Mouse (Mus musculus) CH12.LX (cell line): ENCODE measurements at regions not wholly inside any gene's neighbourhood (a gene's known extent, or its start where the extent isn't known, plus 50 kb on each side); places are given as distances from the start of the nearest gene placed in this dataset.

Experiments
- DNase-seq: peaks from one replicate; pipeline ENCODE4 v3.0.0-alpha.2; 2013; ENCODE audit errors: extremely low read depth
- H3K27ac ChIP-seq: 2 replicates; pipeline ENCODE4 v1.5.1; 2012; ENCODE audit warnings: low read depth, mild to moderate bottlenecking, control low read depth, moderate library complexity; ENCODE audit not compliant: insufficient read depth
- H3K27me3 ChIP-seq: replicated peaks from 2 replicates; pipeline ENCODE3; 2012; ENCODE audit warnings: inconsistent platforms
- H3K36me3 ChIP-seq, 2 experiments: replicated peaks in 1 of 2; 2 replicates each; pipeline versions ENCODE3 to v1.6.1; 2012; ENCODE audit warnings: inconsistent platforms in 1 of 2, low read length in 1 of 2, mild to moderate bottlenecking in 1 of 2, mixed read lengths in 1 of 2, moderate library complexity in 1 of 2; ENCODE audit not compliant: control insufficient read depth in 1 of 2, insufficient read depth in 1 of 2
- H3K4me1 ChIP-seq, 2 experiments: 2 replicates each; pipeline ENCODE4 v1.6.1; 2012; ENCODE audit warnings: inconsistent platforms in 1 of 2, moderate library complexity in 1 of 2; ENCODE audit not compliant: insufficient read depth in 2 of 2, control insufficient read depth in 1 of 2
- H3K4me2 ChIP-seq: 2 replicates; pipeline ENCODE4 v1.6.1; 2012; ENCODE audit warnings: low read depth, mild to moderate bottlenecking, control low read depth; ENCODE audit not compliant: poor library complexity, insufficient read depth, severe bottlenecking
- H3K4me3 ChIP-seq, 3 experiments: fragments of 150-350 bp in 1 of 3; sonication (generic) in 1 of 3; replicated peaks in 1 of 3; 2 replicates each; pipeline versions ENCODE3 to v1.5.1; 2011 to 2012; ENCODE audit warnings: low read depth in 2 of 3, low read length in 2 of 3, mild to moderate bottlenecking in 2 of 3, moderate library complexity in 2 of 3, control low read depth in 1 of 3, improper control_type of control experiment in 1 of 3, inconsistent platforms in 1 of 3, mixed read lengths in 1 of 3; ENCODE audit not compliant: poor library complexity in 1 of 3
- H3K79me2 ChIP-seq: replicated peaks from 2 replicates; pipeline ENCODE4 v1.6.1; 2012; ENCODE audit warnings: mild to moderate bottlenecking, moderate library complexity; ENCODE audit not compliant: control insufficient read depth, poor library complexity, insufficient read depth, severe bottlenecking; ENCODE audit errors: extremely low read depth
- H3K9ac ChIP-seq: 2 replicates; pipeline ENCODE4 v1.6.1; 2012; ENCODE audit warnings: low read depth, mild to moderate bottlenecking, control low read depth, moderate library complexity; ENCODE audit not compliant: insufficient read depth
- H3K9me3 ChIP-seq: replicated peaks from 2 replicates; pipeline ENCODE3; 2012; ENCODE audit warnings: low read length, inconsistent platforms, mixed read lengths
- BHLHE40 ChIP-seq: IDR thresholded peaks from 2 replicates; pipeline ENCODE4 v1.6.1; 2011; ENCODE audit warnings: mild to moderate bottlenecking, low read depth, low read length, improper control_type of control experiment
- CHD2 ChIP-seq: IDR thresholded peaks from 2 replicates; pipeline ENCODE4 v1.6.1; 2011; ENCODE audit warnings: low read length, improper control_type of control experiment
- CTCF ChIP-seq, 2 experiments: IDR thresholded peaks in 1 of 2; conservative IDR thresholded peaks in 1 of 2; 2 replicates each; pipeline ENCODE4 v1.5.1; 2011 to 2012; ENCODE audit warnings: low read depth in 2 of 2, low read length in 2 of 2, improper control_type of control experiment in 1 of 2, inconsistent platforms in 1 of 2, mild to moderate bottlenecking in 1 of 2, moderate library complexity in 1 of 2
- E2F4 ChIP-seq: IDR thresholded peaks from 2 replicates; pipeline ENCODE4 v1.6.1; 2011; ENCODE audit warnings: low read depth, low read length, improper control_type of control experiment; ENCODE audit not compliant: insufficient replicate concordance
- ELF1 ChIP-seq: IDR thresholded peaks from 2 replicates; pipeline ENCODE4 v1.6.1; 2014; ENCODE audit warnings: low read depth, mild to moderate bottlenecking, inconsistent platforms, low read length, improper control_type of control experiment
- EP300 ChIP-seq: IDR thresholded peaks from 2 replicates; pipeline ENCODE4 v1.6.1; 2011; ENCODE audit warnings: low read length, improper control_type of control experiment
- ETS1 ChIP-seq: conservative IDR thresholded peaks from 2 replicates; pipeline ENCODE4 v1.6.1; 2012; ENCODE audit warnings: low read depth, mild to moderate bottlenecking, inconsistent platforms, low read length, improper control_type of control experiment, moderate library complexity
- HCFC1 ChIP-seq: IDR thresholded peaks from 2 replicates; pipeline ENCODE4 v1.6.1; 2012; ENCODE audit warnings: low read depth, mild to moderate bottlenecking, inconsistent platforms, low read length, improper control_type of control experiment
- IRF4 ChIP-seq: IDR thresholded peaks from 2 replicates; pipeline ENCODE4 v1.6.1; 2014; ENCODE audit warnings: low read depth, mild to moderate bottlenecking, inconsistent platforms, low read length, improper control_type of control experiment
- JUN ChIP-seq: IDR thresholded peaks from 2 replicates; pipeline ENCODE4 v1.6.1; 2011; ENCODE audit warnings: low read depth, mild to moderate bottlenecking, low read length, improper control_type of control experiment, moderate library complexity; ENCODE audit not compliant: insufficient read depth
- MAFK ChIP-seq: IDR thresholded peaks from 2 replicates; pipeline ENCODE4 v1.6.1; 2011; ENCODE audit warnings: low read length, improper control_type of control experiment; ENCODE audit not compliant: insufficient replicate concordance
- MEF2A ChIP-seq: IDR thresholded peaks from 2 replicates; pipeline ENCODE4 v1.6.1; 2014; ENCODE audit warnings: low read depth, mild to moderate bottlenecking, inconsistent platforms, low read length, improper control_type of control experiment, borderline replicate concordance
- MXI1 ChIP-seq: IDR thresholded peaks from 2 replicates; pipeline ENCODE4 v1.6.1; 2011; ENCODE audit warnings: mild to moderate bottlenecking, low read depth, low read length, improper control_type of control experiment
- MYC ChIP-seq: IDR thresholded peaks from 2 replicates; pipeline ENCODE4 v1.6.1; 2011; ENCODE audit warnings: low read depth, mild to moderate bottlenecking, improper control_type of control experiment, low read length
- NELFE ChIP-seq: IDR thresholded peaks from 2 replicates; pipeline ENCODE4 v1.6.1; 2011; ENCODE audit warnings: low read depth, low read length, improper control_type of control experiment
- NRF1 ChIP-seq: IDR thresholded peaks from 2 replicates; pipeline ENCODE4 v1.6.1; 2014; ENCODE audit warnings: low read depth, mild to moderate bottlenecking, inconsistent platforms, low read length, improper control_type of control experiment, moderate library complexity
- PAX5 ChIP-seq: IDR thresholded peaks from 2 replicates; pipeline ENCODE4 v1.6.1; 2012; ENCODE audit warnings: low read length, inconsistent platforms, mixed read lengths
- POLR2AphosphoS2 ChIP-seq: IDR thresholded peaks from 2 replicates; pipeline ENCODE4 v1.6.1; 2011; ENCODE audit warnings: low read depth, low read length, improper control_type of control experiment
- RAD21 ChIP-seq: IDR thresholded peaks from 2 replicates; pipeline ENCODE4 v1.6.1; 2011; ENCODE audit warnings: low read depth, mild to moderate bottlenecking, low read length, improper control_type of control experiment, moderate library complexity
- RCOR1 ChIP-seq: conservative IDR thresholded peaks from 2 replicates; pipeline ENCODE4 v1.6.1; 2012; ENCODE audit warnings: low read depth, mild to moderate bottlenecking, inconsistent platforms, low read length, improper control_type of control experiment
- SMC3 ChIP-seq: IDR thresholded peaks from 2 replicates; pipeline ENCODE4 v1.6.1; 2011; ENCODE audit warnings: low read depth, low read length, improper control_type of control experiment
- TBP ChIP-seq: conservative IDR thresholded peaks from 2 replicates; pipeline ENCODE4 v1.6.1; 2011; ENCODE audit warnings: low read depth, low read length, improper control_type of control experiment
- UBTF ChIP-seq: IDR thresholded peaks from 2 replicates; pipeline ENCODE4 v1.6.1; 2012; ENCODE audit warnings: low read depth, mild to moderate bottlenecking, inconsistent platforms, low read length, improper control_type of control experiment, moderate library complexity
- ZC3H11A ChIP-seq: IDR thresholded peaks from 2 replicates; pipeline ENCODE4 v1.6.1; 2012; ENCODE audit warnings: low read depth, mild to moderate bottlenecking, inconsistent platforms, low read length, improper control_type of control experiment
- ZKSCAN1 ChIP-seq: IDR thresholded peaks from 2 replicates; pipeline ENCODE4 v1.6.1; 2012; ENCODE audit warnings: low read depth, inconsistent platforms, low read length, improper control_type of control experiment, borderline replicate concordance
- ZMIZ1 ChIP-seq: IDR thresholded peaks from 2 replicates; pipeline ENCODE4 v1.6.1; 2012; ENCODE audit warnings: low read depth, mild to moderate bottlenecking, inconsistent platforms, low read length, improper control_type of control experiment
- ZNF384 ChIP-seq: IDR thresholded peaks from 2 replicates; pipeline ENCODE4 v1.6.1; 2012; ENCODE audit warnings: low read depth, low read length, improper control_type of control experiment, inconsistent platforms
- dilution Hi-C: fragments of 300-500 bp; cut with MboI; formaldehyde crosslinking; loops from 2 replicates; pipeline ENCODE4 v1.14.3; 2020; ENCODE audit warnings: low sequenced_read_pairs; ENCODE audit not compliant: extremely low pct_unique_long_range_greater_than_20kb, extremely low pct_ligation_motif_present
- in situ Hi-C: fragments of 300-500 bp; cut with MboI; formaldehyde crosslinking; loops from 3 replicates; pipeline ENCODE4 v1.14.3; 2019; ENCODE audit warnings: low sequenced_read_pairs, low pct_ligation_motif_present, low pct_unique_long_range_greater_than_20kb, mixed read lengths

DNA sequence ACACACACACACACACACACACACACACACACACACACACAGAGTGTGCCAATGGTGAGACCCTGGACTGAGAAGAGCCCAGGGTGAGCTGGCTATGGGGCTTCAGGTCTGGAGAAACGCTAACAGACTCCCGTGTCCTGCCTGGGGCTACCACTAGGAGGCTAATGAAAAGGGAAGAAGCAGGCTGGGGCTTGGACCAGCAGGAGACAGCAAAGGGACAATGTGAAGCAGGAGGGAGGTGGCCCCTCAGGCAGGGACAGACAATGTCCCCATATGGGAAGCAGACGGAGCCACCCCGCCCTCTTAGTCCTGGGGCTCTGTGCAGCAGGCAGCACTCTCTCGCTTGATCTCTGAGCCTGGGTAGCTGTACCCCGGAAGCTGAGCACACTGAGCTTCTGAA is 93.1 kb downstream of the Hif1an start:
- TF ChIP-seq RCOR1 (no peak), NELFE (no peak; the same call in 1 of the 2 replicates), SMC3 (peak; percentile 75), EP300 (no peak), E2F4 (no peak), ZMIZ1 (no peak), ELF1 (no peak), HCFC1 (no peak), RAD21 (peak; percentile 47), TBP (no peak), CTCF (conservative IDR thresholded peaks at IDR 0.05 in 1 of 2, IDR thresholded peaks at IDR 0.05 in 1 of 2; ENCODE audit: low read depth in 2 of 2, low read length in 2 of 2) (peak in 1 of 2 experiments; percentile 84; a peak in 3 of 4 replicates), ETS1 (no peak)
- Histone ChIP-seq H3K4me3 (no peak overlapping the region), H3K36me3 (no peaks in the 10 kb centered on the region), H3K27me3 (peaks cover 82% of the 10 kb centered on the region), H3K9ac (no peak overlapping the region), H3K4me1 (no peaks in the 10 kb centered on the region), H3K79me2 (no peaks in the 10 kb centered on the region), H3K27ac (no peak overlapping the region), H3K9me3 (no peaks in the 10 kb centered on the region), H3K4me2 (0 out of 2 replicates have a peak overlapping the region, but pooled peaks have one; percentile 15)
- dilution Hi-C loops: no loop called here
- in situ Hi-C loops: no loop called here
- peak; percentile 46 for DNase-seq

- no peak overlapping the region for H3K9ac ChIP-seq
- no peak for DNase-seq
- no peaks in the 10 kb centered on the region for H3K36me3 ChIP-seq
- in situ Hi-C loops (no loop called here), dilution Hi-C loops (no loop called here)
- H3K4me2 ChIP-seq: no peak overlapping the region
- no peaks in the 10 kb centered on the region for H3K4me1 ChIP-seq
- TF ChIP-seq CHD2 (no peak), EP300 (no peak), RAD21 (no peak), NRF1 (no peak)
- TF ChIP-seq, all 38 proteins: peak for 0
- Histone ChIP-seq H3K27me3 (peaks cover 91% of the 10 kb centered on the region), H3K9me3 (no peaks in the 10 kb centered on the region), H3K79me2 (no peaks in the 10 kb centered on the region), H3K4me3 (no peak overlapping the region), H3K27ac (no peak overlapping the region)
Observed at GRCm38 (mm10) chr19:44659316-44659715, 96.5 kb upstream of the Pax2 start.

DNA sequence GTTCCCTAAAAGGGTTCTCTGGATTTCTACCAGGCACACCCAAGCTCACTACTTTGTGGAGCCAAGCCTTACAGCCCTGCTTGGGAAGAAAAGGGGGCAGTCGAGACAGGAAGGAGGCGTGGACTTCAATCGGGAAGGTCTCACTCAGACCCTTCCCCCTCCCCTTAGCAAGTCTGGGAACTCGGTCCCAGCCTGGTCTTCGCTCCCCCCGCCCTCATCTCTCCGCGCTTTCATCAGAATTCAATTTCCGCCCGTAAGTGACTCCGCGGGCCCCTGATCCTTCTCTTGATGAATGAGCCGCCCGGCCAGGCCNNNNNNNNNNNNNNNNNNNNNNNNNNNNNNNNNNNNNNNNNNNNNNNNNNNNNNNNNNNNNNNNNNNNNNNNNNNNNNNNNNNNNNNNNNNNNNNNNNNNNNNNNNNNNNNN is 86.3 kb upstream of the Pax2 start:
- no peak for DNase-seq
- in situ Hi-C loops: no loop called here
- Histone ChIP-seq H3K4me3 (no peak overlapping the region), H3K27me3 (peaks cover 82% of the 10 kb centered on the region), H3K9me3 (no peaks in the 10 kb centered on the region), H3K27ac (no peak overlapping the region), H3K36me3 (no peaks in the 10 kb centered on the region), H3K4me1 (peaks cover 0 to 2% of the 10 kb centered on the region in 2 experiments; a peak in 1 of 4 replicates), H3K4me2 (no peak overlapping the region), H3K79me2 (no peaks in the 10 kb centered on the region), H3K9ac (no peak overlapping the region)
- dilution Hi-C loops: no loop called here
- TF ChIP-seq MAFK (no peak), JUN (no peak), ZNF384 (no peak), UBTF (no peak), POLR2AphosphoS2 (no peak), ZKSCAN1 (no peak), MYC (no peak), BHLHE40 (no peak), EP300 (no peak), HCFC1 (no peak), ZC3H11A (no peak), PAX5 (no peak), IRF4 (no peak), MEF2A (no peak), CHD2 (no peak), MXI1 (no peak), NELFE (no peak)
